Mouse (Mus musculus) megakaryocyte-erythroid progenitor cell, adult 5-6 weeks (primary cell): ENCODE measurements around the gene Setd4. TPM values are rescaled to one million over a fixed set of nuclear protein-coding genes. Genes with fewer than 3 reads are reported as not detected.
"Not testable (repeated sequence)": the region's sequence is repeated elsewhere in the genome, so short reads cannot be mapped to it uniquely, and the experiment has no call there.

ENCODE experiments used
- ATAC-seq: replicated peaks from 2 replicates; pipeline ENCODE4 v1.8.0; 2016; ENCODE audit warnings: mild to moderate bottlenecking, inconsistent platforms; ENCODE audit not compliant: severe bottlenecking, poor library complexity, low FRiP score, low TSS enrichment
- total RNA-seq, 2 experiments: library from RNA; stranded (forward) in 1 of 2; stranded (reverse) in 1 of 2; fragments of 200-1000, 215-1000 nt in 1 of 2; fragments of >200 nt in 1 of 2; fragmentation: Nextera tagmentation in 1 of 2; gene quantifications; 2 replicates each; pipeline ENCODE4 v1.2.3; 2014 to 2017

Gene Setd4
- 29.7 and 31.6 TPM in 2 replicates for total RNA-seq (2014; fragmentation: Nextera tagmentation)
- total RNA-seq (2017): 12.9 and 13.7 TPM in 2 replicates

GRCm38 (mm10) chr16:93603439-93604212 lies at the start of gene Setd4:
Gene Setd4, minus strand, starts transcription at chr16:93604063.
- peak; percentile 82 for ATAC-seq

GRCm38 (mm10) chr16:93648441-93649183 lies 44.7 kb upstream of the Setd4 start:
- ATAC-seq: peak; percentile 67

GRCm38 (mm10) chr16:93644006-93644405 lies 40.1 kb upstream of the Setd4 start:
- ATAC-seq: no peak

- ATAC-seq: no peak
These were observed 24.0 kb upstream of the Setd4 start, which contains the start of gene Gm5678 for GRCm38 (mm10) chr16:93627761-93628400. Gene Gm5678, plus strand, starts transcription at chr16:93628097.

- ATAC-seq: 0 out of 2 replicates have a peak, but pooled peaks have one; percentile 58
These were observed 22.9 kb upstream of the Setd4 start for GRCm38 (mm10) chr16:93626745-93627144.

GRCm38 (mm10) chr16:93624671-93625070 lies 20.8 kb upstream of the Setd4 start:
- ATAC-seq: no peak

- ATAC-seq: not testable (repeated sequence)
These were observed 19.9 kb upstream of the Setd4 start for GRCm38 (mm10) chr16:93623759-93624158.

GRCm38 (mm10) chr16:93615118-93615870 lies 11.4 kb upstream of the Setd4 start:
- peak; percentile 95 for ATAC-seq

- ATAC-seq: no peak
These were observed 7.1 kb upstream of the Setd4 start for GRCm38 (mm10) chr16:93610961-93611360.

GRCm38 (mm10) chr16:93609796-93610195 lies 5.9 kb upstream of the Setd4 start:
- ATAC-seq: no peak

GRCm38 (mm10) chr16:93608731-93609130 lies 4.9 kb upstream of the Setd4 start:
- no peak for ATAC-seq

- ATAC-seq: peak; percentile 56
These were observed 3.8 kb upstream of the Setd4 start for GRCm38 (mm10) chr16:93607669-93608101.

GRCm38 (mm10) chr16:93606146-93606545 lies 2.3 kb upstream of the Setd4 start:
- ATAC-seq: no peak

- ATAC-seq: no peak
These were observed 1.7 kb upstream of the Setd4 start, which contains the start of gene Cbr1 for GRCm38 (mm10) chr16:93605553-93605952. Gene Cbr1, plus strand, starts transcription at chr16:93605853.

- ATAC-seq: no peak
These were observed 662 bp upstream of the Setd4 start for GRCm38 (mm10) chr16:93604481-93604969.

GRCm38 (mm10) chr16:93599461-93599860 lies 4.4 kb downstream of the Setd4 start:
- ATAC-seq: no peak

- ATAC-seq: no peak
These were observed 6.3 kb downstream of the Setd4 start for GRCm38 (mm10) chr16:93597551-93597950.

- ATAC-seq: no peak
These were observed 7.1 kb downstream of the Setd4 start for GRCm38 (mm10) chr16:93596807-93597206.

- no peak for ATAC-seq
These were observed 8.1 kb downstream of the Setd4 start for GRCm38 (mm10) chr16:93595766-93596165.
